Mouse (Mus musculus) heart, embryonic 15.5 days (tissue): Measurements from ENCODE around the gene Vmn1r126. TPM values are rescaled to one million over a fixed set of nuclear protein-coding genes. Genes with fewer than 3 reads are reported as not detected.
"Not testable (repeated sequence)": the region's sequence is repeated elsewhere in the genome, so short reads cannot be mapped to it uniquely, and the experiment has no call there.

Source experiments
- ATAC-seq: fragments of 200-750 bp; cut with Nextera tagmentation; replicated peaks from 2 replicates; pipeline ENCODE4 v1.8.0; 2017; ENCODE audit warnings: low read depth, moderate TSS enrichment; ENCODE audit not compliant: insufficient number of reproducible peaks, insufficient read depth, low FRiP score
- H3K27ac ChIP-seq: fragments of 300-500 bp; sonication (generic); 2 replicates; pipeline ENCODE4 v1.5.1; 2015; ENCODE audit warnings: mild to moderate bottlenecking, inconsistent platforms
- H3K27me3 ChIP-seq: fragments of 300-500 bp; sonication (generic); 2 replicates; pipeline ENCODE4 v1.6.1; 2015; ENCODE audit warnings: inconsistent platforms
- H3K36me3 ChIP-seq: fragments of 300-500 bp; sonication (generic); 2 replicates; pipeline ENCODE4 v1.6.1; 2015; ENCODE audit warnings: mild to moderate bottlenecking, inconsistent platforms
- H3K4me1 ChIP-seq: fragments of 300-500 bp; sonication (generic); replicated peaks from 2 replicates; pipeline ENCODE4 v1.6.1; 2015; ENCODE audit warnings: inconsistent platforms
- H3K4me2 ChIP-seq: fragments of 300-500 bp; sonication (generic); 2 replicates; pipeline ENCODE4 v1.6.1; 2015; ENCODE audit warnings: inconsistent platforms, mild to moderate bottlenecking, moderate library complexity
- H3K4me3 ChIP-seq: fragments of 300-500 bp; sonication (generic); 2 replicates; pipeline ENCODE4 v1.5.1; 2015; ENCODE audit warnings: mild to moderate bottlenecking, inconsistent platforms
- H3K9ac ChIP-seq: fragments of 300-500 bp; sonication (generic); 2 replicates; pipeline ENCODE4 v1.6.1; 2015; ENCODE audit warnings: mild to moderate bottlenecking, inconsistent platforms
- H3K9me3 ChIP-seq: fragments of 300-500 bp; sonication (generic); replicated peaks from 2 replicates; pipeline ENCODE4 v1.6.1; 2016; ENCODE audit warnings: inconsistent platforms
- WGBS: fragments of 180-500 bp; shearing (Covaris S2); methylation state at CpG from one replicate; pipeline ENCODE4 v1.1.7; 2015; ENCODE audit warnings: mixed read lengths; 5-methylcytosine and 5-hydroxymethylcytosine counted together
- polyA plus RNA-seq: library from polyadenylated mRNA; unstranded; fragments of >200 nt; fragmentation: Nextera tagmentation; extraction: Ambion mirVana; gene quantifications from 2 replicates; pipeline ENCODE4 v1.2.1, GENCODE M21; 2015

Vmn1r126 gene
- not detected in 2 replicates for polyA plus RNA-seq

- ATAC-seq, H3K9me3 ChIP-seq, H3K4me3 ChIP-seq, H3K27me3 ChIP-seq, H3K36me3 ChIP-seq, H3K4me2 ChIP-seq, H3K27ac ChIP-seq, H3K9ac ChIP-seq, H3K4me1 ChIP-seq: not testable (repeated sequence)
- no CpG with 5 or more reads among the region's 5 CpGs for WGBS
These were observed at the start of gene Vmn1r126 for GRCm38 (mm10) chr7:21301367-21301766. Gene Vmn1r126 (minus strand): TSS chr7:21301467.

DNA sequence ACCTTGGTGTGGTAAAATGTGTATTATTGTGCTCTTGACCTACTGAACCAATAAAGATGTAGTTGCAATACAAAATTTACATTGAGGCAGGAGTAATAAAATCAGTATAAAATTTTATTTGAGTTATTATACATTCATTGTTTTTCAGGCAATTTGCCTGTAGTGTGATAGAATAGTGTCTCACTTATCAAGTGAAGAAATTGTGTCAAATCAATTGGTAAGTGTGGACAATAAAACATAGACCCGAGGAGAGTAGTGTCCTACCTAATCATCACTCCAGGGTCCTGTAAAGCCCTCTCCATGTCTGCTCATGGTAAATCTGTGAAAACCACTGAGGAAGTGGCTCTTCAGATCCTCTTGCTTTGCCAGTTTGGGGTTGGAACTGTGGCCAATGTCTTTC, 47.8 kb upstream of the Vmn1r126 start, which contains the start of gene Vmn1r128:
Gene Vmn1r128, plus strand, starts transcription at position 301 of the 400 bp plus-strand sequence.
- H3K4me1 ChIP-seq, H3K9me3 ChIP-seq, H3K4me3 ChIP-seq, H3K36me3 ChIP-seq, ATAC-seq, H3K27ac ChIP-seq, H3K4me2 ChIP-seq, H3K9ac ChIP-seq, H3K27me3 ChIP-seq: not testable (repeated sequence)
- 54% methylated on average over 1 of the region's 1 CpGs for WGBS

DNA sequence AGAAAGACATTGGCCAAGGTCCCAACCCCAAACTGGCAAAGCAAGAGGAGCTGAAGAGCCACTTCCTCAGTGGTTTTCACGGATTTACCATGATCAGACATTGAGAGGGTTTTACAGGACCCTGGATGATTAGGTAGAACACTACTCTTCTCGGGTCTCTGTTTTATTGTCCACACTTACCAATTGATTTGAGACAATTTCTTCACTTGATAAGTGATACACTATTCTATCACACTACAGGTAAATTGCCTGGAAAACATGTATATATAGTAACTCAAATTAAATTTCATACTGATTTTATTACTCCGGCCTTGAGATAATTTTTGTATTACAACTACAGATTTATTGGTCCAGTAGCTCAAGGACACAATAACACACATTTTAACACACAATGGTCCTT, 18.5 kb upstream of the Vmn1r126 start, which contains the start of gene Vmn1r127:
Gene Vmn1r127, minus strand, starts transcription at position 101 of the 400 bp plus-strand sequence.
- not testable (repeated sequence) for ATAC-seq, H3K27ac ChIP-seq
- WGBS, result no CpG with 5 or more reads among the region's 3 CpGs

DNA sequence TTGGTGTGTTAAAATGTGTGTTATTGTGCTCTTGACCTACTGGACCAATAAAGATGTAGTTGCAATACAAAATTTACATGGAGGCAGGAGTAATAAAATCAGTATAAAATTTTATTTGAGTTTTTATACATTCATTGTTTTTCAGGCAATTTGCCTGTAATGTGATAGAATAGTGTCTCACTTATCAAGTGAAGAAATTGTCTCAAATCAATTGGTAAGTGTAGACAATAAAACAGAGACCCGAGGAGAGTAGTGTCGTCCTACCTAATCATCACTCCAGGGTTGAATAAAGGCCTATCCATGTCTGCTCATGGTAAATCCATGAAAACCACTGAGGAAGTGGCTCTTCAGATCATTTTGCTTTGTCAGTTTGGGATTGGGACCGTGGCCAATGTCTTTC, 29.4 kb downstream of the Vmn1r126 start, which contains the start of gene Vmn1r125:
Gene Vmn1r125, plus strand, starts transcription at position 301 of the 400 bp plus-strand sequence.
- 61% methylated on average over 3 of the region's 3 CpGs for WGBS
- ATAC-seq, result not testable (repeated sequence)

More for the DNA sequence above, 18.5 kb upstream of the Vmn1r126 start, which contains the start of gene Vmn1r127:
- H3K4me2 ChIP-seq, H3K27me3 ChIP-seq, H3K9me3 ChIP-seq, H3K4me3 ChIP-seq, H3K9ac ChIP-seq, H3K4me1 ChIP-seq, H3K36me3 ChIP-seq: not testable (repeated sequence)

DNA sequence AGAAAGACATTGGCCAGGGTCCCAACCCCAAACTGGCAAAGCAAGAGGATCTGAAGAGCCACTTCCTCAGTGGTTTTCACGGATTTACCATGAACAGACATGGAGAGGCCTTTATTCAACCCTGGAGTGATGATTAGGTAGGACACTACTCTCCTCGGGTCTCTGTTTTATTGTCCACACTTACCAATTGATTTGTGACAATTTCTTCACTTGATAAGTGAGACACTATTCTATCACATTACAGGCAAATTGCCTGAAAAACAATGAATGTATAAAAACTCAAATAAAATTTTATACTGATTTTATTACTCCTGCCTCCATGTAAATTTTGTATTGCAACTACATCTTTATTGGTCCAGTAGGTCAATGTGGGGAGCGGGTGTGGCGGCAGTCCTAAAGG, 40.8 kb downstream of the Vmn1r126 start, which contains the start of gene Vmn1r124:
Gene Vmn1r124, minus strand, starts transcription at position 101 of the 400 bp plus-strand sequence.
- not testable (repeated sequence) for H3K36me3 ChIP-seq, ATAC-seq, H3K4me1 ChIP-seq, H3K27ac ChIP-seq, H3K9ac ChIP-seq, H3K27me3 ChIP-seq, H3K4me2 ChIP-seq, H3K9me3 ChIP-seq, H3K4me3 ChIP-seq
- 63% methylated on average over 4 of the region's 4 CpGs for WGBS

More for the DNA sequence above, 29.4 kb downstream of the Vmn1r126 start, which contains the start of gene Vmn1r125:
- H3K9me3 ChIP-seq, H3K4me1 ChIP-seq, H3K4me2 ChIP-seq, H3K9ac ChIP-seq, H3K4me3 ChIP-seq, H3K36me3 ChIP-seq, H3K27ac ChIP-seq, H3K27me3 ChIP-seq: not testable (repeated sequence)

Other genes starting within 250 kb of the Vmn1r126 start
- gene Vmn1r120, start 247.7 kb downstream of the Vmn1r126 start, polyA plus RNA-seq, result not detected in 2 replicates
- not detected in 2 replicates for gene Vmn1r121, start 203.0 kb downstream of the Vmn1r126 start, polyA plus RNA-seq
- not detected in 2 replicates for gene Vmn1r122, start 167.3 kb downstream of the Vmn1r126 start, polyA plus RNA-seq
- not detected in 2 replicates for gene Vmn1r123, start 139.3 kb downstream of the Vmn1r126 start, polyA plus RNA-seq
- not detected in 2 replicates for gene Gm5157, start 111.0 kb downstream of the Vmn1r126 start, polyA plus RNA-seq
- not detected in 2 replicates for gene Vmn1r124, start 40.9 kb downstream of the Vmn1r126 start, polyA plus RNA-seq
- gene Vmn1r125, start 29.3 kb downstream of the Vmn1r126 start, polyA plus RNA-seq, result not detected in 2 replicates
- gene Vmn1r127, start 18.4 kb upstream of the Vmn1r126 start, polyA plus RNA-seq, result not detected in 2 replicates
- not detected in 2 replicates for gene Vmn1r128, start 47.9 kb upstream of the Vmn1r126 start, polyA plus RNA-seq
- gene Vmn1r129, start 59.8 kb upstream of the Vmn1r126 start, polyA plus RNA-seq, result not detected in 2 replicates
- gene Gm6882, start 131.3 kb upstream of the Vmn1r126 start, polyA plus RNA-seq, result not detected in 2 replicates
- not detected in 2 replicates for gene Vmn1r130, start 210.3 kb upstream of the Vmn1r126 start, polyA plus RNA-seq
- gene Vmn1r131, start 244.6 kb upstream of the Vmn1r126 start, polyA plus RNA-seq, result not detected in 2 replicates